Mouse (Mus musculus) right cerebral cortex, postnatal 14 days (tissue): ENCODE data around the gene Gm15127.
"Not testable (repeated sequence)": the region's sequence is repeated elsewhere in the genome, so short reads cannot be mapped to it uniquely, and the experiment has no call there.

Source experiments
- DNase-seq: peaks from one replicate; pipeline ENCODE4 v3.0.0; 2022

Gene Gm15127

DNA sequence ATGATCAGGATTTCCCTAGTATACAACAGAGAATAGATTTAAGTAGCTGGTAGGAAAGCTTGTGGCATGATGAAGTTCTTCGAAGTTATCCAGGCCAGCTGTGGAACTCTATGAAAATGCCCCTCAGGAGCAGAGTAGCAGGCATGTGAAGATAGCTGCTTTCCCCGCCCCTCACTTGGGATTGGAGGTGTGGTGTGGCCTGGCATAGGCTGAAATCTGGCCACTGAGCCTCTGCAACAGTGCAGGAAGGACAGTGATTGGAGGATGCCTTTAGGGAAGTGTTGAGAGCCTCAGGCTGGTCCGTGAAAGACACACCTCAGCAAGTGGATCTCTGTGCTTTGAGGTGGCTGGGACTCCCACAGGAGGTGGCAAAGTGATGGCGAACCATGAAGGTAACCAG is at the start of gene Gm15127:
Gm15127 (plus strand) TSS at position 301 of the 400 bp plus-strand sequence.
- not testable (repeated sequence) for DNase-seq

DNA sequence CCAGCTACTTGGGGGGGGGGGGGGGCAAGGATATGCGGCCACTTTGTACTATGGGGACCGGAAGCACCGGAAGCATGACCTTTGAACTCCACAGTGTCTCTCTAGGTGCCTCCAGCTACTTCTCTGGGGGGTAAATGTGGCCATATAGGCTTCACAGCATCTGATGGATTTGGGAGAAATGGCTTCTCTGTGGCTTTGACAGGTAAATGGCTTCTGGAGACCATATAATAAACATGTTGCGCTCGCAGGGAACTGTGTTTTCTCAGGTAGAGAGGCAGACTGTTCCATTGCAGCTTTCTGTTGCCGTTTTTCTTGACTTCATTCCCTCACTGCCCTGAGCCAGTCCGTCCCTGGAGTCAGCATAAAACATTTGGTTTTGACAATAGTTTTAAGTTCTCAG is 48.3 kb upstream of the Gm15127 start, which contains the start of gene Gm8334:
Gm8334 (minus strand) TSS at position 101 of the 400 bp plus-strand sequence.
- DNase-seq: not testable (repeated sequence)

DNA sequence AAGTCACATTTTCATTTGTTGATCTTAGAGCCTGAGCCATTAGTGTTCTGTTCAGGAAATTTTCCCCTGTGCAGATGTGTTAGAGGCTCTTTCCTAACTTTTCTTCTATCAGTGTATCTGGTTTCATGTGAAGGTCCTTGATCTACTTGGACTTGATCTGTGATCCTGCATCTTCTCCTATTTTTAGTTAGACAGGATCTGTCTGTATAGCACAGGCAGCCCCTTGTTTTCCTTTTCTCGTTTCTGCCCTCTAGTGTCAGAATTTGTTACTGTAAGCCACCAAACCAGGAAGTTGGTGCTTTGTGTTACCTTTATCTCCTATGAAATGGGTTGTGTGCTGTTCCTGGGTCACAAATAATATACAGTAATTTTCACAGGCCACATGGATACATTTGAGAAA is 12.9 kb downstream of the Gm15127 start:
- not testable (repeated sequence) for DNase-seq
